Mouse (Mus musculus): Measurements from ENCODE around the gene Fam71e1.

DNA sequence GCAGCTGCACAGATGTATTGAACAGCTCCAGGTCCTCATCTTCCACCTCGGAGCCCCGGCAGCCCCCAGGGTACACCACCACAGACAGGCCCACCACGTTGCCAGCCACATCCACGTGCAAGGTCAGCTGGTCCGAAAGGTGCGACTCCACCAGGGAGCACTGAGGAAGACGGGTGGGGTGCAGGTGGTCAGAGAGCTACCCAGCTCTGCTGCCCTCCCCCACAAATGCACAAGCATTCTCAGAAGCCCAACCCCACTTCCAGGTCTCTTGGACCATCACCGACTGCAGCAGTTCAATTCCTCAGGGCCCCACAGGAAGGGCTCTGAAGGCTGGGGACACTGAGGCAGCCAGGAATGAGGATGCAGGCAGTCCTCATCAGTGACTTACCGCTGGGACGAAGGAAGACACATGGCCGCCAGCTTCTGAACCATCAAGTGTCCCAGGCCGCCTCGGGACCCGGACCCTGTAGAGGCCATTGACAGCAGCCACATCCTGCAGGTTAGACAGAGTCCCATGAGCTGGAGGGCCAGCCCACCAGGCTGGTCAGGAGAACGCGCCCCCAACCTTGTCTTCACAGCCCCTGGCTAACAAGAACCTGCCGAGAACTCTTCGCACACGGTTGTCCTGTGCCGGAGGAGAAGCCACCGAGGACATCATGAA is 4.1 kb upstream of the Fam71e1 start:
- TF ChIP-seq RAD21 (IDR thresholded peaks at IDR 0.05; ENCODE audit: low read depth, low read length) (no peak), SMC3 (IDR thresholded peaks at IDR 0.05; ENCODE audit: low read depth, low read length) (no peak), CTCF (IDR thresholded peaks at IDR 0.05 in 2 of 3, conservative IDR thresholded peaks at IDR 0.05 in 1 of 3; ENCODE audit: control insufficient read depth in 1 of 3, insufficient read depth in 1 of 3, low read depth in 2 of 3, low read length in 3 of 3, poor library complexity in 1 of 3, severe bottlenecking in 1 of 3) (no peak), MYC (IDR thresholded peaks at IDR 0.05; ENCODE audit: low read depth, low read length) (no peak), USF2 (IDR thresholded peaks at IDR 0.05; ENCODE audit: borderline replicate concordance in 1 of 2, insufficient read depth in 1 of 2, low read depth in 1 of 2, low read length in 2 of 2) (no peak), POLR2A (IDR thresholded peaks at IDR 0.05; ENCODE audit: control insufficient read depth in 1 of 2, insufficient read depth in 1 of 2, low read depth in 1 of 2, low read length in 2 of 2, poor library complexity in 1 of 2) (no peak), MXI1 (IDR thresholded peaks at IDR 0.05; ENCODE audit: low read depth, low read length) (no peak), ZC3H11A (IDR thresholded peaks at IDR 0.05; ENCODE audit: low read depth, low read length) (no peak), TCF12 (IDR thresholded peaks at IDR 0.05; ENCODE audit: low read depth, low read length) (no peak), RCOR1 (IDR thresholded peaks at IDR 0.05; ENCODE audit: low read depth, low read length) (no peak), GATA1 (IDR thresholded peaks at IDR 0.05; ENCODE audit: low read depth, low read length) (no peak), MAX (IDR thresholded peaks at IDR 0.05; ENCODE audit: low read length) (no peak)
